Mouse (Mus musculus): ENCODE data around the gene Prkar2a. TPM values are rescaled to one million over a fixed set of nuclear protein-coding genes. Genes with fewer than 3 reads are reported as not detected.

The Prkar2a gene
- total RNA-seq, 1 experiment from 2014 or later, result 37.4 TPM

DNA sequence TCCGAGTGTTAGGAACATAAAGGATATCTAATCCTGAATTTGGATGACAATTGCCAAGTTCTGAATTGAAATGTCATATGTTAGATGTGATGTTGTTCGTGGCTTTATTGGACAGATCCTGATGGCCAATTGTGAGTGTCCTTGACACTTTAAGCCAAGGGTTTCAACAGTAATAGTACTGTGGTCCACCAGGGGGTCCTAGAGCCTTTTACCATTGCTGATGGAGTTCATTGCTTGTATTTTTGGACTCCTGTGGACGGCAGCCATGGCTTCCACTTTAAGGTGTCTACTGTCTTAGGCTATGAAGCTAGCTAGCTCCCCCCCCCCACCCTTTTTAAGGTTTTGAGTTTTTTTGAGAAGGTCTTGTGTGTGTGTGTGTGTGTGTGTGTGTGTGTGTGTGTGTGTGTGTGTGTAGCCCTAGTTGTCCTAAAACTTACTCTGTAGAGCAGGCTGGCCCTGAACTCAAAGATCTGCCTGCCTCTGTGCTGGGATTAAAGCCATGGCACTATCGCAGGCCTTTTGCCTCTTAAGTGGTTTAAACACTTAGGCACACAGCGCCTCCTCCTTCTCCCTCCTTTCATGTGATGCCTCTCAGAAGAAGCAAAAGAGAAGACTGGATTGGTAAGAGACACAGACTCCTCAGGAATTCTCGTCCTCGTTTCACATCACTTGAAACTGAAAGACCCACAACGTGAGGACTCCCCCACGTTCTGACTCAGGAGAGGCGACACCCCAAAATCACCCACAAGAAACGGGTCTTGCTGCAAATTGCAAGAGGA, 63.2 kb downstream of the Prkar2a start:
- no peak for DNase-seq

DNA sequence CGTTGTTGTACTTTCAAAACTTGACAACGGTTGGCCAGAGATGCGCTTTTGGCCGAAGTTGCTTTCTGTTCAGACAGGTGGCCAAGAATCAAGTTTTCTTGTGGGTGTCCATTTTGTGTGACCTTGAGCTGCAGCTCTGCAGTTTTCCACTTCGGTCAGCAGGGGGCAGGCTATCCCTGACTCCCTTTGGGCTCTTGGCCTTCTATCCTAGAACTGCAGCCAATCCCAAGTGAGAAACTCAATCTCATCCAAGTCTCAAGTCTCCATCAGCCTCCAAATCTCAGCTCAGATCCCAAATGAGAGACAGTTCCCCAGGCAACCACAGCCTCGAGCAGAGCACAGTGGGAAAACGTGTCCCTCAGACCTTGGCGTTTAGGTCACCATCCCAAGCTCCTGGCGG, 64.2 kb downstream of the Prkar2a start:
- peak; percentile 74 for DNase-seq

DNA sequence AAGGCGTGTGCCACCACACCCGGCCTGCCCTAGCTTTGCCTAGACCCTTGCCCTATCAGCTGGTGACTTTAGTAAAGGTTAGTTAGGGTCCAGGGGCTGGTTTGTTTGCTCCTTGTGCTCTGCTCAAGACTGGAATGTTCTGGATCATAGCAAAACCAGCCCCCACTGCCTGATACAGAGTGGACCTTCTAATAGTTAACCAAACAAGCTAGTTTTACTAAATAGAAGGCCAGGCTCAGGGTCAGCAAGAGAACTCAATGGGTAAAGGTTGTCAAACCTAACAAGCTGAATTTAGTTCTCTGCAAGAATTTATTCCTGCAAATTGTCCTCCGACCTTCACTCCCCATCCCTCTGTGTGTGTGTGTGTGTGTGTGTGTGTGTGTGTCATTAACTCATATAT, 64.9 kb downstream of the Prkar2a start:
- DNase-seq, result no peak

DNA sequence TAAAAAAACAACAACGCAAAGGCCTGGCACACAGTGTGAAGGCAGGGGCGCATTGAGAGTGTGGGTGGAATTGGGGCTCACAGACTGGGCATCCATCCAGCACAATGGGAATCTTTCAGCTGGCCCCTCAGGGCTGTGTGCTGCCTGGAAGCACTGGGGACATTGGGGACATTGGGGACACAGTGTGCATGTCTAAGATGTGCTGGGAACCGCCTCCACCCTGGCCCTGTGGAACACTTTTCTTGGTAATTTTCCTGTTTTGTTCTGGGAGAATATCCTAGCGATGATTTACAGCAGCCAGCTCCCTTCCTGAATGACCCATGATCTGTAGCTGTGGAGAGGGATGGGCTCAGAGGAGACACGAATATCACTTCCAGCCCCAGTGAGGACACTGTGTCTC, 65.3 kb downstream of the Prkar2a start:
- DNase-seq, result no peak

DNA sequence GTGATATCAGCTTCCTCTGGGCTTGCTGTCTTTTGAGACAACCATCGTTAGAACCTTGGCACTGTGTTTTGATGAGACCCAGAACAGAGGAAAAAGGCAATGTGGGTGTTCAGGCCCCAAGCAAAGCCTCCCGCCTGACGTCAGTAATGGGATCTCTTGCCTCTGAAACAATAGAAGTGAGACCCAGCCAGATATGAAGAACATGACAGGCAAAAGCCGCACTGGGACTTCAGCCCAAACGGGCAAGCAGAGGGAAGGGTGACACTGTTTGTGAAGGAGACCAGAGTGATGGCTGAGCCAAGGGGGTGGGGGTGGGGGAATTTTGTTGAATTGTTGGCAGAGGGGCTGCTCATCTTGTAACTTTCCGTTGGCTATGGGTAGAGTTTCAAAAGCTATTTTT, 68.3 kb downstream of the Prkar2a start:
- DNase-seq, result no peak

DNA sequence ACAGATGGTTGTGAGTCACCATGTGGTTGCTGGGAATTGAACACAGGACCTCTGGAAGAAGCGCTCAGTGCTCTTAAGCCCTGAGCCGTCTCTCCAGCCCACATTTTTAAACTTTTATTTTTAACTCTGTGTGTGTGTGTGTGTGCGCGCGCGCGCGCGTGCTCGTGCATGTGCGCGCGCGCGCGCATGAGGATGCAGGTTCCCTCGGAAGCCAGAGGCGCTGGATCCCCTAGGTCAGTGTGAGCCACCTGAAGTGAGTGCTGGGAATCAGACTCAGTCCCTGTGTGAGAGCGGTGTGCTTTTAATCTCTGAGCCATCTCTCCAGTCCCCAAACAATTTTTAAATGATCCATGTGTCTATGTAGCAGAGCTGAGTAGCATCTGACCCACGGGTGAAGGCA, 70.0 kb downstream of the Prkar2a start:
- no peak for DNase-seq

DNA sequence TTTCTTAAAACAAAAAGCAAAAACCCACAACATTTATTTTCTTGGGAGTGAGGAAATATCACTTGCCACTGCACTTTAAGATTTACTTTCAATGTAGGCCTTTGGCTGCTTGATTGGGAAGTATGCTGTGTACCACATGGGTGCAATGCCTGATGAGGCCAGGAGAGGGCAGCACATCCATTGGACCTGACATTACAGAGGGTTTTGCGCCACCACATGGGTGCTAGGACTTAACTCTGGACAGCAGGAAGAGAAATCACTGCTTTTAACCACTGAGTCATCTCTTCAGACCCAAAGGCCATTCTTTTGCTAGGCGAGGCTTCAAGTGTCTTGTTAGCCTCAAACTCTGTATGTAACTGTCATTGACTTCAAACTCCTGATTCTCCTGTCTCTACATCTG, 70.7 kb downstream of the Prkar2a start:
- DNase-seq, result peak; percentile 76

DNA sequence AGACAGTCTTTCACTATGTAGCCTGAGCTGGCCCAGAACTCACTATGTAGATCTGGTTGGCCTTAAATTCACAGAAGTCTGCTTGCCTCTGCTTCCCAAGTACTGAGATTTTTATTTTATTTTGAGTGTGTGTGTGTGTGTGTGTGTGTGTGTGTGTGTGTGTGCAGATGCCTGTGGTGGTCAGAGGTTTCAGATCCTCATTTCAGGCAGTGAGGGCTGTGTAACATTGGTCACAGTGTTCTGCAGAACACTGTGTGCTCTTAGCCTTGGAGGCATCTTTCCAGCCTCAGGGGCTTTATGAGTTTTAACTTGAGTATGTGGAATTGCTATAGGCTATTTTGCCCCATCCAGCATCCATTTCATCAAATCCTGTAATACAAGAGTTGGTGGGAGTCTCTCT, 72.4 kb downstream of the Prkar2a start:
- no peak for DNase-seq

DNA sequence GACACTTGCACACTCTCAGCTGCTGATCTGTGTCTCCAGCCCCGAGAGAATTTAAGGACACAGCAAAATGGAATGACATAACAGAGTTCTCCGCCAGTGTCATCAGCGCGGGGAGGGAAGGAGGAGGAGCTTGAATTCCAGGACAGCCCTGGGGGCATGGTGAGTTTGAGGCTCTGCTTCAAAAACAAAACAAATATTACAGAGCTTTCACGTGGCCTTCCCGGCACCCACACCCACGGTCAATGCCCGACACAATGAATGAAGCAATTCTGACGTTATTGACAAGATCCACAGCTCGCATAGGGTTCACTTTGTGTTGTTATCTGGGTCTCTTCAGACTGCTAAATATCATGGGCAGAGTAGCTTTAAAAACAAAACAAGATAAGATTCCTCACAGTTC, 75.9 kb downstream of the Prkar2a start:
- DNase-seq, result no peak

DNA sequence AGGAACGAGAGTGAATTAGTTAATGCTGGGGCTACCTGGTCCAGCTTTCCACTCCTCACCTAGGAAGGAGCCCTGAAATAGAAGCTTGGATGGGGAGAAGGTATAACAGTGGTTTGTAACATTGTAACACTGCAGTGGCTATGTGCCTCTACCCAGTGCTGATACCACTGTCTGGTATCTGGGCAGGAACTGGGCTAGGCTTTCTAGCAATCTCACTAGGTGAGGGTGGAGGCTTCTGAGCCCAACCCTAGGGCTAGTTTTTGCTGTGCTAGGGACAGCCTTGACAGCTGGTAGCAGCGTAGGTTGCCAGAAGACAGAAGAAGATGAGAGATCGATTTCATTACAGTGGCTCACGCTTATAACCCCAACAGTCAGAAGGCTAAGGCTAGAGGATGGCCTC, 87.5 kb downstream of the Prkar2a start:
- DNase-seq, result no peak

DNA sequence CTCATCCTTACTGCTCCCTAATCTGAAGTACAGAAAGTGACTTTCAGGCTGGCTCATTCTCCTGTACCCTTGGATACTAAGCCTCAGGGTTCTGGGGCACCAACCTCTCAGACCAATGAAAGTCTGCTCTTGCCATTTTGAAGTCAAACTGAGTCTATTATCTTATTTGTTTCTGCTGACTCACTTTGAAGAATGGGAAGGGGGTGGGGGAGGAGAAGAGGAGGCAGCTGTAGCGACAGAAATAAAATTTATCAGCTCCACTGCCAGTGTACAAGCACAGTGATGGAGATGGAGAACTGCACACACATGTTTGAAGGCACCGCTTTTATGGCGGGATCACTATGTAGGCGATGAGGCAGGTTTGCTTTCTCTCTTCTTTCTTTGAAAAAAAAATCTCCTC, 88.2 kb downstream of the Prkar2a start:
- no peak for DNase-seq

DNA sequence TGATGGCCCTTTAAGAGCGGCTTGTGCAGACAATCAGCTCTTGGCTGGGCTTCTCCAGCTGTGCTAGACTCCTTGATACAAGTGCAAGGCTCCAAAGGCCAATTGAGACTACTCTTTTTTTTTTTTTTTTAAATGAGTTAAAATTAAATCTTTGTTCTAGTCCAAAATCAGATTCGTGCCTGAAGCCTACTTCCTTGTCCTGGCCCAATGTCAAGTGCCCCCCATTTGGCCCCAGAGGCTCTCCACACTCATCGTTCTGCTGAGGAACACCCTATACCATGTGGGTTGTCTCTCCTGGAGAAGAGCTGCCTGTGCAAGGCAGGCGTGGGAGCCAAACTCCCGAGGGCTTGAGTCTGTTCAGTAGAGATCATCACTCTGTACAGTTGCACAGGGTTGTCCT, 91.8 kb downstream of the Prkar2a start:
- DNase-seq, result no peak

DNA sequence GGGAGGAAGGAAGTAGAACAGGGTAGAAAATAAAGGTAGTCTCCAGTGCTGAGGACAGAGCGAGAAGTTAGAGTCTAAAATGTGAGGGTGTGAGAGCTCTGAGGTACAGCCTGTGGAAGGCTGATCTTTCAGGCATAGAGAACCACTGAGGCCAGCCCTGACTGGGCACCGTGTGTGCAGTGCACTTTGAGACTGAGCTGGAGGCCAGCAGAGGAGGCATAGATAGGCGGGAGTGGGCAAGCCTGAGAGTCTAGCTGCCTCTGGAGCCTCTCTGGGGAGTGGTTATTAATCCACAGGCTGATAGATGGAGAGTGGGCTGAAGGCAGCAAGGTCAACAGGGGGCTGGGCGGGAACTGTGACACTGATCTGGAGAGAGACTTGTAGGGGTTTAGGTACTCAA, 92.8 kb downstream of the Prkar2a start:
- no peak for DNase-seq

DNA sequence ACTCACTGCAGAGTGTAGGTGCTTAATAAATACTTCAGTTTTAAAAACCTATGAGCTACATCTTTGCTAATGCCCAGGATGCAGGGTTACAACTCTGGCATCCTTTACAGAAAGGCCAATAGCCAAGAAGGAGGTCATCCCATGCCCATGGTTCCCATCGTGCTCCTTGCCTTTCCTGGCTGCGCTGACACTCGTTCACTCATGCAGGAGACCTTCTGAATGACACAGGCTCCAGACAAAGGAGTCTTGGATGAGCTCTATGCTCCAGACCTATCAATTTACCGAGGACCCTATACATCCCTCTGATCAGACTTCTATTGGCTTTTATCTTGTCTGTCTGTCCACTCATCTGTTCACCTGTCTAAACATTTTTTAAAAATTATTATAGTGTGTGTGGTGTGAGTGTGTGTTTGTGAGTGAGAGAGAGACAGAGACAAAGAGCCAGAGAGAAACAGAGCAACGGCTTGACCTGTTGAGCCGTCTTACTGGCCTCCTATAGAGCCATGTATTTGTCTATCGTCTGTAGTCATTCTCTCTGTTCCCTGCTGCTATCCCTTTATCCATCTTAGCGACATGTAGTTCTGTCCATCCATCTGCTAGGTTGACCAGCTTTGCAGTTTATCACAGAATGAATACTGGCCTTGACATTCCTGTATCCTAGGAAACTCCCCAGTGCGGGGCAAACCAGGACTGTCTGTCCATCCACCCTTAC, 93.9 kb downstream of the Prkar2a start:
- no peak for DNase-seq

DNA sequence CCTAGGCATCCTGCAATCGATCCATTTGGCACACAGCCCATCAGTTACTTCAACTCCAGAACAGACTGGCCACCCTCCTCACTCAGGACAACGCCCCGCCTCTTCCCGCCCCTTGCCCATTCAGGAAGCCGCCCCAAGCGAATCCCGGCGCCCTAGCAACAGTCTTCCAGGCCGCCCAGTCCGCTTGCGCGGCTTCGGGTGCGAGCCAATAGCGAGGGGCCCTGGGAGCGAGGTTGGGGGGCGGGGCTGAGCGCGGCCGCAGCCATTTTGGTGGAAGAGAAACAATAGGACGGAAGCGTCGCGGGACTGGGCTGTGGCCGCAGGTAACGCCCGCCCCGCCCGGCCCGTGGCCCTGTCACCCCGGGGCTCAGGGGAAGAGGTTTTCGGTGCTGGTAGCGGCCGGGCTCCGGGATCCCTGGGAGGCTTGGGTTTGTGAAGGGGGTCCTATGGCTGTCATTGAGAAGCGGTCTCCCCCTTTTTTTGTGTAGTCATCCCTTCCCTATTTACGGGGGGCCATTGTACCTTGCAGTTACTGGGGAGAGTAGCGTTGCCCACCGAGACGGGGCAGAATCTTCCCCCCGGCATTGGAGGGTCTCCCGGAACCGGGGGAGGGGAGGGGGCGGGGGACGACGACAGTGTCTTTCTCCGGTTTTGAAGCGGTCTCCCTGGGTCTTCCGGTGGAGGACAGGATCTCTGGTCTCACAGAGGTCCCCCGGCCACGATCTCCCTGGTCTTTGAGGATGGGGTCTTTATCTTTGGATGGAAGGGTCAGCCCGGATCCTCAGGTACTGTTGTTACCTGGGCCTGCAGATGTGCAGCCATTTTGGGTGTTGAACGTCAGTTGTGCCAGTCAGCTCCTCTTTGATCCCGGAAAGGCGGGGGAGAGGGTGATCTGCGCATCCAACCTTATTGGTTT, 94.7 kb downstream of the Prkar2a start, which contains the start of gene Ip6k2:
TSS of gene Ip6k2 (plus strand) at position 249 of the 916 bp plus-strand sequence.
- peak; percentile 99 for DNase-seq

DNA sequence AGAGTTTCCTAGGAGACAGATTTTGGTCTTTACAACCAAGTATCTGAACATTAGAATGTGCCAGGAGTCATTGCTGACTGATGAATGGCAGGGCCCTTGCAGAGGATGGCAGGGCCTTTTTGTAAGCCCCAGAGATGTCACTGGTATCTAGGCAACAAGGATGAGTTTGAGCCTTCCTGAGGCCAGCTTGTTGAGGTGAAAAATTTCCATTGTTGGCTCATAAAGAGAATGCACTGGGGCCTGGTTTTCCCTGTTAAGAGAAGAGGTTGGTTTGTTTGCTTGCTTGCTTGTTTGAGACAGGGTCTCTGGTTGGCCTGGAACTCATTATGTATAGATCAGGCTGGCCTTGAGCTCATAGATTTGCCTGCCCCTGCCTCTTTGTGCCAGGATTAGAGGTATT, 96.3 kb downstream of the Prkar2a start:
- DNase-seq, result no peak

DNA sequence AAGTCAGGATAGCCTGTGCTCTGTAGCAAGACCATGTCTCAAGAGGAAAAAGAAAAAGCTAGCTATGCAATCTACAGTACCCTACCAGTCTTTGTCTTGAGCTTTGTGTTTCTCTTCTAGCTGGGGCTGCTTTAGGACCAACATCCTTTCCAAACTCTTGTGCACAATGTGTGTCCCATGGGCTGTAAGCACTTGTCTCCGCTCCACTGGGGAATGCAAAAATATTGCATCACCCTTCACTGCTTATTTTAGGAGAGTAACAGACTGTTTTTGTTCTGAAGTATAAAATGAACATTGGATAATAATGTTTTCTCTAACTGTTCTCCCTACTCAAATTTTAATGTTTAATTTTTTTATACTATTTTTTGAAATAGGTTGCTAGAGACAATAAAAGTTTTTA, 97.4 kb downstream of the Prkar2a start:
- DNase-seq, result no peak

DNA sequence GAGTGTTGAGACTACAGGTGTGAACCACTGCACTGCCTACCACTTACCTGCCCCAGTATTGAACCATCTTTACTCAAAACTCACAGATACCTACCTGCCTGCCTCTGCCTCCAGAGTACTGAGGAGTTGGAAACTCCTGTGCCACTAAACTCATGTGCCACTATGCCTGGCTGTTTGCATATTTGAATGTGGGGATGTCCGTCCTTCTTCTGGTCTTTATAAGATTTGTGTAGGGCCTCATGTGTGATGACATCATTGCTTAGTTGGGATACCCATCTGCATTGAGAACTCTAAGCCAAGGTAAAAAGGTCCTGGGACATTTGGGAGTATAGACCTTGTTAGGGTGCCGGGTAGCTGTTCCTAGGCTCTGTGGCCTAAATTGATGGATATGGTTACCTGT, 98.0 kb downstream of the Prkar2a start:
- DNase-seq, result no peak

DNA sequence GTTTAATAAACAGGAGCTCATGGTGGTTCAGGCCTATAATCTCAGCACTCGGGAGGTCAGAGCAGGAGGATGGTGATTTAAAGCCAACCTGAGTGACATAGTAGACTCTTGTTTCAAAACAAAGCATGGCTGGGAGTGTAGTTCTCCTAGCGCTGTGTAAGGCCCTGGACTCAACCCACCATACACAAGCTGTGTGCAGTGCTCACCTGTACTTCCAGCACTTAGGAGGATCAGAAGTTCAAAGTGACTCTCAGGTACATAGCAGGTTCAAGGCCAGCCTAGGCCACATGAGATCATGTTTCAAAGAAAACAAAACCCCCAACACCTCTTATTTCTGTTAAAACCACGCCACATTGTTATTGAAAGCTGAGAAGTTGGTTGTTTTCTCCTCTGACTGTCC, 99.6 kb downstream of the Prkar2a start:
- no peak for DNase-seq

DNA sequence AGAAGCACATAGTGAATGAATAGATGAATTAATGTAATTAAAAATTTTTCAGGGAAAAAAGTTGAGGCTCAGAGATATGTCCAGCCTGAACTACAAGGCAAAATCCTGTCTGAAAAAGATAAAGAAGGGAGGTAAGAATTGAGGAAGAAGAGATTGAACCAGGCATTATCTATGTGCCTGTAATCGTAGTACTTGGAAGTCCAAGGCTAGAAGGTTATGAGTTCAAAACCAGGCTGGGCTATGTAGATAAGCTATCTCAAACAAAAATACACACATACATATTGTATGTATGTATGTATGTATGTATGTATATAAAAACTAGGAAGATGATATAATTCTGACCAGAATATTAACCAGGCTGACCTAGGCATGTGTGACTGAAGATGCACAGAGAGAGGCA, 103.2 kb downstream of the Prkar2a start:
- no peak for DNase-seq

DNA sequence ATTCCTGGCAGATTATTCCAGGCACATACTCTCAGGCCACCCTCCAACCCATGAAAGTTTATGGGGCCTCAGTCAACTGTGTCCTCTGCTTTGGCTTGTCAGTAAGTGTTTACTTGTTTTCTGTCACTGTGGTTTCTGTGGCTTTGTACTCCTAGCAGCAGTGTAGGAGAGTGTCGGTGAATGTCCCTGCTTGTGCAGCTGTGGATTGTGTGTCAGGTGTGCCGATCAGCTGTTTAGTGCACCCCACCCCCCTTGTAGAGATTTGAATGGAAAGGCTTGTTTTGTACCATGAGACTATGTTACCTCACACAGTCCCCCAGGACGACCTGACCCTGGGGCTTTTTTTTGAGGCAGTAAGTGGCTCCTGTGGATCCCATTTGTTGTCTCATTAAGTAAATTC, 103.6 kb downstream of the Prkar2a start:
- no peak for DNase-seq

DNA sequence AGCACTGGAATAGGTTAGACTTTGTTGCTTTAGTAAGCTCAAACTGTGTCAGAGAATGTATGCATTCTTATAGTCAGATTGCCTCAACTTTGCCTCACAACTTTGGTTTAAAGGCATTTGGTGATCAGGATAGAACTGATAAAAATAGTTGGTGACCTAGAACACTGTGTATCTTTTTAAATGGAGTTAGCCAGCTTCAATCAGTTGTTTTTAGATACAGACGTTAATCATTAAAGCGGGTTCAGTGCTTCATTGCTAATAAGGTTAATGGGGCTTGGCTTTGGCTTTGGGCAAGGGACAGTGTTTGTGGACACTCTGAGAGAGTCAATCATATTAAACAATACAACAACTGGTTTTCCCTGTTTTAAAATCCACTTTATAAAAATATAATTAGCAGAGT, 106.2 kb downstream of the Prkar2a start:
- no peak for DNase-seq

DNA sequence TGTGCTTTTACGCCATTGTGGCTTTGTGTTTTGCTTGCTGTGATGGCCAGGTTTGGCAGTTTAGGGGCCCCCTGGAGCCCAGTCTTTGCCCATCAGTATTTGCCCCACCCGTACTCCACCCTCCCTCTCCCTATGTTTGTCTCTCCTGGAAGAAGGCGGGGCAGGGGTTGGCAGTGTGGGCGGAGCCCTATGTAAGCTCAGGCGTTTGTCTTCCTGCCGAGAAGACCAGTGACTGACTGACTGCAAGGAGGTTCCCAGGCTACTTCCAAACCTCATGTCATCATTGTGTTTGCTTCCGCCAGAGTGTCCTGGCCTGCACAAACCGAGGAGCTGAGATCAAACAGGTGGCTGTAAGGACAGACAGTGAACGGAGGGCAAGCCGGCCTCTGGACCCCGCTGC, 106.6 kb downstream of the Prkar2a start:
- DNase-seq, result peak; percentile 71
